Mouse (Mus musculus): ENCODE data around the gene Hdac4. TPM values are rescaled to one million over a fixed set of nuclear protein-coding genes. Genes with fewer than 3 reads are reported as not detected.

Hdac4 gene
- total RNA-seq, 4 experiments from 2014 or later = 45.6 to 69.5 (median 56.6) TPM

- no peak for DNase-seq (ENCODE audit: low spot score)
Measured at GRCm38 (mm10) chr1:92178021-92178895, 17.2 kb downstream of the Hdac4 start.

- no peak for DNase-seq (ENCODE audit: low spot score)
Measured at GRCm38 (mm10) chr1:92177599-92177998, 17.9 kb downstream of the Hdac4 start.

- no peak for DNase-seq (ENCODE audit: low spot score)
Measured at GRCm38 (mm10) chr1:92177196-92177595, 18.3 kb downstream of the Hdac4 start.

- no peak for DNase-seq (ENCODE audit: low spot score)
Measured at GRCm38 (mm10) chr1:92175266-92175665, 20.2 kb downstream of the Hdac4 start.

GRCm38 (mm10) chr1:92174898-92175255 is 20.6 kb downstream of the Hdac4 start:
- DNase-seq (ENCODE audit: low spot score) = no peak

GRCm38 (mm10) chr1:92174251-92174897 is 21.1 kb downstream of the Hdac4 start:
- DNase-seq (ENCODE audit: low spot score) = no peak

GRCm38 (mm10) chr1:92170616-92171235 is 24.8 kb downstream of the Hdac4 start:
- DNase-seq (ENCODE audit: low spot score) = no peak

GRCm38 (mm10) chr1:92169776-92170055 is 25.8 kb downstream of the Hdac4 start:
- no peak for DNase-seq (ENCODE audit: low spot score)

GRCm38 (mm10) chr1:92168900-92169775 is 26.4 kb downstream of the Hdac4 start:
- DNase-seq (ENCODE audit: low spot score) = no peak

- DNase-seq (ENCODE audit: low spot score) = no peak
Measured at GRCm38 (mm10) chr1:92163932-92164331, 31.6 kb downstream of the Hdac4 start.

- DNase-seq (ENCODE audit: low spot score) = no peak
Measured at GRCm38 (mm10) chr1:92159804-92160203, 35.7 kb downstream of the Hdac4 start.

GRCm38 (mm10) chr1:92150201-92150600 is 45.3 kb downstream of the Hdac4 start:
- no peak for DNase-seq (ENCODE audit: low spot score)

- no peak for DNase-seq (ENCODE audit: low spot score)
Measured at GRCm38 (mm10) chr1:92148527-92148926, 47.0 kb downstream of the Hdac4 start.

GRCm38 (mm10) chr1:92144868-92145534 is 50.5 kb downstream of the Hdac4 start:
- no peak for DNase-seq (ENCODE audit: low spot score)

- no peak for DNase-seq (ENCODE audit: low spot score)
Measured at GRCm38 (mm10) chr1:92143331-92143895, 52.1 kb downstream of the Hdac4 start.

GRCm38 (mm10) chr1:92142793-92143192 is 52.7 kb downstream of the Hdac4 start:
- no peak for DNase-seq (ENCODE audit: low spot score)

- DNase-seq (ENCODE audit: low spot score) = no peak
Measured at GRCm38 (mm10) chr1:92139001-92139400, 56.5 kb downstream of the Hdac4 start.

- peak; percentile 79 for DNase-seq (ENCODE audit: low spot score)
Measured at GRCm38 (mm10) chr1:92137136-92137848, 58.2 kb downstream of the Hdac4 start.

- DNase-seq (ENCODE audit: low spot score) = no peak
Measured at GRCm38 (mm10) chr1:92136362-92136761, 59.1 kb downstream of the Hdac4 start.

- no peak for DNase-seq (ENCODE audit: low spot score)
Measured at GRCm38 (mm10) chr1:92132181-92132580, 63.3 kb downstream of the Hdac4 start.

All from heart, adult 8-10 months (tissue).